Mouse (Mus musculus) stomach, postnatal 0 days (tissue): Measurements from ENCODE around the gene Cd4.
"Not testable (repeated sequence)": the region's sequence is repeated elsewhere in the genome, so short reads cannot be mapped to it uniquely, and the experiment has no call there.

Experiments used
- CTCF ChIP-seq: IDR thresholded peaks from 2 replicates; pipeline ENCODE4 v1.5.1; 2016; ENCODE audit warnings: antibody characterized with exemption, low read depth, mild to moderate bottlenecking, moderate library complexity
- EP300 ChIP-seq: optimal IDR thresholded peaks from 2 replicates; pipeline ENCODE3; 2016; ENCODE audit warnings: antibody characterized with exemption

- not testable (repeated sequence) for TF ChIP-seq CTCF, EP300
These were observed 6.1 kb upstream of the Cd4 start for GRCm38 (mm10) chr6:124894113-124894512.
